Mouse (Mus musculus) C2C12 (cell line): Measurements from ENCODE around the gene Baiap2l1. TPM values are rescaled to one million over a fixed set of nuclear protein-coding genes. Genes with fewer than 3 reads are reported as not detected.
A peak's percentile ranks its signal among the peaks of the same experiment; 100 is the strongest.

ENCODE experiments used
- H3K27me3 ChIP-seq: one replicate; pipeline ENCODE4 v1.6.1; 2011; ENCODE audit not compliant: control insufficient read depth, insufficient read depth, insufficient read length
- H3K36me3 ChIP-seq: one replicate; pipeline ENCODE4 v1.6.1; 2011; ENCODE audit not compliant: control insufficient read depth, insufficient read depth
- H3K4me3 ChIP-seq: one replicate; pipeline ENCODE4 v1.5.1; 2011; ENCODE audit warnings: mild to moderate bottlenecking, control low read depth; ENCODE audit not compliant: poor library complexity, insufficient read depth, severe bottlenecking
- H3K79me2 ChIP-seq: one replicate; pipeline ENCODE4 v1.6.1; 2011; ENCODE audit not compliant: control insufficient read depth, insufficient read depth
- H3K79me3 ChIP-seq: one replicate; pipeline ENCODE4 v1.6.1; 2011; ENCODE audit warnings: low read depth, control low read depth
- H3ac ChIP-seq: one replicate; pipeline ENCODE3; 2011; ENCODE audit warnings: low read depth; ENCODE audit not compliant: control insufficient read depth, insufficient read length
- CEBPB ChIP-seq: IDR thresholded peaks from one replicate; pipeline ENCODE4 v1.6.1; 2011; ENCODE audit warnings: low read depth, mild to moderate bottlenecking, control low read depth, moderate library complexity
- CTCF ChIP-seq: IDR thresholded peaks from one replicate; pipeline ENCODE4 v1.5.1; 2011; ENCODE audit not compliant: control insufficient read depth, insufficient read depth, insufficient read length
- FOSL1 ChIP-seq: IDR thresholded peaks from one replicate; pipeline ENCODE4 v1.8.0; 2011; ENCODE audit warnings: mild to moderate bottlenecking, low read length; ENCODE audit not compliant: poor library complexity, insufficient read depth, severe bottlenecking
- MAX ChIP-seq: IDR thresholded peaks from one replicate; pipeline ENCODE4 v1.6.1; 2011; ENCODE audit warnings: mild to moderate bottlenecking, control low read depth
- MYOD1 ChIP-seq: IDR thresholded peaks from one replicate; pipeline ENCODE4 v1.6.1; 2011; ENCODE audit warnings: low read depth; ENCODE audit not compliant: control insufficient read depth, insufficient read length
- MYOG ChIP-seq: IDR thresholded peaks from one replicate; pipeline ENCODE4 v1.6.1; 2011; ENCODE audit not compliant: control insufficient read depth, insufficient read length; ENCODE audit errors: extremely low read depth
- USF1 ChIP-seq: IDR thresholded peaks from one replicate; pipeline ENCODE4 v1.6.1; 2011; ENCODE audit warnings: low read depth, mild to moderate bottlenecking, control low read depth, moderate library complexity
- polyA plus RNA-seq: library from polyadenylated mRNA; unstranded; fragments of >200 nt; fragmentation: generic; extraction: Trizol; gene quantifications from one replicate; pipeline ENCODE4 v1.2.1, GENCODE M21; 2012; ENCODE audit warnings: missing spikeins

Gene Baiap2l1
- polyA plus RNA-seq, 1 experiment, result 18.9 TPM

GRCm38 (mm10) chr5:144296090-144296604 lies 61.8 kb downstream of the Baiap2l1 start:
- Histone ChIP-seq H3ac (no peak overlapping the region), H3K79me3 (no peaks in the 10 kb centered on the region), H3K79me2 (peaks cover 9% of the 10 kb centered on the region), H3K36me3 (no peaks in the 10 kb centered on the region), H3K4me3 (no peak overlapping the region), H3K27me3 (no peaks in the 10 kb centered on the region)
- TF ChIP-seq MAX, result no peak
- TF ChIP-seq CEBPB, result no peak
- TF ChIP-seq CTCF, result no peak
- no peak for TF ChIP-seq USF1
- no peak for TF ChIP-seq FOSL1
- TF ChIP-seq MYOG, result no peak
- TF ChIP-seq MYOD1, result no peak

GRCm38 (mm10) chr5:144295357-144295756 lies 62.6 kb downstream of the Baiap2l1 start:
- H3K27me3 ChIP-seq, result no peaks in the 10 kb centered on the region
- H3K36me3 ChIP-seq, result no peaks in the 10 kb centered on the region
- TF ChIP-seq MYOG, result no peak
- no peak for TF ChIP-seq FOSL1
- TF ChIP-seq MYOD1, result no peak
- TF ChIP-seq CEBPB, result no peak
- TF ChIP-seq USF1, result no peak
- no peak for TF ChIP-seq CTCF
- no peak for TF ChIP-seq MAX
- no peak overlapping the region for H3K4me3 ChIP-seq
- peak overlapping the region; percentile 12 for H3ac ChIP-seq
- peaks cover 9% of the 10 kb centered on the region for H3K79me2 ChIP-seq
- no peaks in the 10 kb centered on the region for H3K79me3 ChIP-seq

GRCm38 (mm10) chr5:144294908-144295307 lies 63.0 kb downstream of the Baiap2l1 start:
- peaks cover 9% of the 10 kb centered on the region for H3K79me2 ChIP-seq

GRCm38 (mm10) chr5:144289769-144290440 lies 68.0 kb downstream of the Baiap2l1 start:
- H3K79me3 ChIP-seq, result no peaks in the 10 kb centered on the region
- no peak overlapping the region for H3K4me3 ChIP-seq
- peaks cover 9% of the 10 kb centered on the region for H3K79me2 ChIP-seq
- H3K36me3 ChIP-seq, result no peaks in the 10 kb centered on the region
- H3ac ChIP-seq, result no peak overlapping the region
- TF ChIP-seq CTCF (no peak), USF1 (peak; percentile 49), MYOG (no peak)
- no peaks in the 10 kb centered on the region for H3K27me3 ChIP-seq

More at GRCm38 (mm10) chr5:144294908-144295307, 63.0 kb downstream of the Baiap2l1 start:
- H3ac ChIP-seq, result no peak overlapping the region
- no peak overlapping the region for H3K4me3 ChIP-seq
- H3K36me3 ChIP-seq, result no peaks in the 10 kb centered on the region
- TF ChIP-seq CEBPB, result peak; percentile 40
- no peak for TF ChIP-seq FOSL1
- H3K27me3 ChIP-seq, result no peaks in the 10 kb centered on the region
- H3K79me3 ChIP-seq, result no peaks in the 10 kb centered on the region

- H3K79me3 ChIP-seq, result no peaks in the 10 kb centered on the region
- no peak for TF ChIP-seq FOSL1
- no peak for TF ChIP-seq MAX
- no peak for TF ChIP-seq CEBPB
- TF ChIP-seq USF1, result no peak
- no peak for TF ChIP-seq MYOD1
- no peak for TF ChIP-seq CTCF
- H3K27me3 ChIP-seq, result no peaks in the 10 kb centered on the region
- no peaks in the 10 kb centered on the region for H3K36me3 ChIP-seq
- H3ac ChIP-seq, result no peak overlapping the region
- no peak overlapping the region for H3K4me3 ChIP-seq
- no peaks in the 10 kb centered on the region for H3K79me2 ChIP-seq
These were observed 69.5 kb downstream of the Baiap2l1 start for GRCm38 (mm10) chr5:144288391-144288790.

- Histone ChIP-seq H3K4me3 (no peak overlapping the region), H3K79me3 (no peaks in the 10 kb centered on the region), H3K79me2 (no peaks in the 10 kb centered on the region), H3K27me3 (no peaks in the 10 kb centered on the region), H3K36me3 (peaks cover 3% of the 10 kb centered on the region), H3ac (no peak overlapping the region)
- no peak for TF ChIP-seq MAX
- peak; percentile 93 for TF ChIP-seq MYOD1
These were observed 70.6 kb downstream of the Baiap2l1 start for GRCm38 (mm10) chr5:144287267-144287820.
